Mouse (Mus musculus) lung, postnatal 0 days (tissue): ENCODE results near the gene Olfr137.

Source experiments
- CTCF ChIP-seq: IDR thresholded peaks from 2 replicates; pipeline ENCODE4 v1.5.1; 2016; ENCODE audit warnings: antibody characterized with exemption, mild to moderate bottlenecking
- EP300 ChIP-seq: IDR thresholded peaks from 2 replicates; pipeline ENCODE4 v1.6.1; 2016; ENCODE audit warnings: antibody characterized with exemption, mild to moderate bottlenecking, control low read depth

GRCm38 (mm10) chr17:38260735-38261134 lies 46.6 kb downstream of the Olfr137 start, which contains the start of gene Olfr138:
- TF ChIP-seq CTCF (no peak), EP300 (no peak)
